Mouse (Mus musculus): ENCODE data around the gene Nrp1. TPM values are rescaled to one million over a fixed set of nuclear protein-coding genes. Genes with fewer than 3 reads are reported as not detected.
A peak's percentile ranks its signal among the peaks of the same experiment; 100 is the strongest.

Nrp1 gene
- polyA plus RNA-seq, 1 experiment = 6.0 TPM

DNA sequence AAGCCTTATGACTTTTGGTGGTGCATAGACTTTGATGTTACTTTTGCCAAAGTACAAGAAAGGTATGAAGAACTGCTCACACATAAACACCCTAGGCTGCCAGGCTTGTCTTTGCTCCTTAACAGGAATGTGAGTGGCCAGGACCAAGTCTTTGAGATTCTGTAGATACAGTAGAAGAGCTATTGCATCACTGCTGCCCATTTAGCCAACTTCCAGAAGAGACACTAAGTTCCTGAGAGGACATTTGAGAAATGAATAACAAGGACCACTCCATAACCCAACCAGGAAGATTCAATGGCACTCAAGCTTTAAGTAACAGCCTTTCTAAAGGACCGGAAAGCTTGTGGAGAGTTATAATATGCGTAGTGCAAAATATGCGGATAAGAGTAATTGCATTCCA is 88.9 kb downstream of the Nrp1 start:
- TF ChIP-seq CTCF (IDR thresholded peaks at IDR 0.05; ENCODE audit: control insufficient read depth, insufficient read depth, low read length) (no peak), POLR2A (IDR thresholded peaks at IDR 0.05; ENCODE audit: borderline replicate concordance, control insufficient read depth, low read depth, low read length) (no peak)
- Histone ChIP-seq H3K27ac (ENCODE audit: control insufficient read depth, insufficient read depth, low read depth, low read length, poor library complexity) (no peak overlapping the region), H3K4me3 (replicated peaks; ENCODE audit: control insufficient read depth, low read depth, low read length) (no peak overlapping the region), H3K4me1 (ENCODE audit: control insufficient read depth, insufficient read depth, low read length) (peaks cover 3% of the 10 kb centered on the region; the same call in 1 of the 2 replicates)
- 96% methylated on average over 3 of the region's 3 CpGs for WGBS

GRCm38 (mm10) chr8:128450390-128451032 is 92.1 kb downstream of the Nrp1 start:
- Histone ChIP-seq H3K4me1 (ENCODE audit: control insufficient read depth, insufficient read depth, low read length) (peaks cover 3% of the 10 kb centered on the region; the same call in 1 of the 2 replicates), H3K4me3 (replicated peaks; ENCODE audit: control insufficient read depth, low read depth, low read length) (no peak overlapping the region), H3K27ac (ENCODE audit: control insufficient read depth, insufficient read depth, low read depth, low read length, poor library complexity) (no peak overlapping the region)
- TF ChIP-seq POLR2A (IDR thresholded peaks at IDR 0.05; ENCODE audit: borderline replicate concordance, control insufficient read depth, low read depth, low read length) (no peak), CTCF (IDR thresholded peaks at IDR 0.05; ENCODE audit: control insufficient read depth, insufficient read depth, low read length) (no peak)
- 82% methylated on average over 9 of the region's 9 CpGs for WGBS

GRCm38 (mm10) chr8:128451121-128451520 is 92.7 kb downstream of the Nrp1 start:
- no peak overlapping the region for H3K4me3 ChIP-seq (replicated peaks; ENCODE audit: control insufficient read depth, low read depth, low read length)
- WGBS = 44% methylated on average over 1 of the region's 1 CpGs
- no peak for TF ChIP-seq CTCF (IDR thresholded peaks at IDR 0.05; ENCODE audit: control insufficient read depth, insufficient read depth, low read length)
- TF ChIP-seq POLR2A (IDR thresholded peaks at IDR 0.05; ENCODE audit: borderline replicate concordance, control insufficient read depth, low read depth, low read length) = no peak
- H3K27ac ChIP-seq (ENCODE audit: control insufficient read depth, insufficient read depth, low read depth, low read length, poor library complexity) = no peak overlapping the region
- H3K4me1 ChIP-seq (ENCODE audit: control insufficient read depth, insufficient read depth, low read length) = peaks cover 3% of the 10 kb centered on the region; the same call in 1 of the 2 replicates

DNA sequence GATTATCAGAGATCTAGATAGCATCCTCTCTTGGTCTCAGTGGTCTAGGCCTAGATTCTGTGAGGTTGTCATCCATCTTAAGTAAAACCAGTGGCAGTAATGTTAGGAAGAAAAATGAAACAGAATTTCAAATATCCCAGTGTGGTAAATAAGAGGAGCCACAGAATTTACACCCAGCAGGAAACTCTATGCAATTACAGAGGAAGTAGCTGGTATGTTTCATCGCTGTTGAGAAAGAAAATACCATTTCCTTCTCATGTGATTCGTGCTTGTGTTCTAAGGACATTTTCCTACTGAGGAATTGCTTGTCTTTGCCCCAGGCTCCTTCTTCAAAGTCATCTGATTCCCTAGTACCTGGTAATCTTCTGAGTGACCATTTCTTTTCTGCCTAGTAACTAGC is 95.1 kb downstream of the Nrp1 start:
- Histone ChIP-seq H3K27ac (ENCODE audit: control insufficient read depth, insufficient read depth, low read depth, low read length, poor library complexity) (peak overlapping the region; percentile 21; the same call in 1 of the 2 replicates), H3K4me1 (ENCODE audit: control insufficient read depth, insufficient read depth, low read length) (peaks cover 3% of the 10 kb centered on the region; the same call in 1 of the 2 replicates), H3K4me3 (replicated peaks; ENCODE audit: control insufficient read depth, low read depth, low read length) (no peak overlapping the region)
- TF ChIP-seq CTCF (IDR thresholded peaks at IDR 0.05; ENCODE audit: control insufficient read depth, insufficient read depth, low read length) = no peak
- TF ChIP-seq POLR2A (IDR thresholded peaks at IDR 0.05; ENCODE audit: borderline replicate concordance, control insufficient read depth, low read depth, low read length) = no peak
- WGBS = 1% methylated on average over 2 of the region's 2 CpGs

DNA sequence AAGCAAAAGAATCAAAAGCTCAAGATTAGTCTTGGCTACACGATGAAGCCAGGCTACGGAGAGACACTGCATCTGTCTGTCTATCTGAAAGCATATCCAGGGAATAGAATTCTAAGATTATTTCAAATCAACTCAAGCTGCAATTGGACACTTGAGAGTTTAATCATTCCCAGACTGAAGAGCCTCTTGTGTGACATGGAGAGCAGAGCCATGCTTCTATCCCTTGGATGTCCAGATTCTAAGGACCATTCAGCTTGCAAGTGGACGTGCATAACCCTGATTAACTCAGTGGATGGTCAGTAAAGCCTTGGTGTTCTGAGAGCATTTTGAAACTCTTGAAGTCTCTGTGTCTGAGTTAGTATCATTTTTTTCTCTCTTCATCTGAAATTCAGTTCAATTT is 95.6 kb downstream of the Nrp1 start:
- WGBS = 84% methylated on average over 3 of the region's 3 CpGs
- Histone ChIP-seq H3K4me3 (replicated peaks; ENCODE audit: control insufficient read depth, low read depth, low read length) (no peak overlapping the region), H3K27ac (ENCODE audit: control insufficient read depth, insufficient read depth, low read depth, low read length, poor library complexity) (peak overlapping the region; percentile 21; the same call in 1 of the 2 replicates), H3K4me1 (ENCODE audit: control insufficient read depth, insufficient read depth, low read length) (peaks cover 3% of the 10 kb centered on the region; the same call in 1 of the 2 replicates)
- TF ChIP-seq POLR2A (IDR thresholded peaks at IDR 0.05; ENCODE audit: borderline replicate concordance, control insufficient read depth, low read depth, low read length) (no peak), CTCF (IDR thresholded peaks at IDR 0.05; ENCODE audit: control insufficient read depth, insufficient read depth, low read length) (no peak)

- no peak for TF ChIP-seq POLR2A (IDR thresholded peaks at IDR 0.05; ENCODE audit: borderline replicate concordance, control insufficient read depth, low read depth, low read length)
- no peak for TF ChIP-seq CTCF (IDR thresholded peaks at IDR 0.05; ENCODE audit: control insufficient read depth, insufficient read depth, low read length)
- 37% methylated on average over 2 of the region's 2 CpGs for WGBS
- no peaks in the 10 kb centered on the region; the same call in 1 of the 2 replicates for H3K4me1 ChIP-seq (ENCODE audit: control insufficient read depth, insufficient read depth, low read length)
- no peak overlapping the region for H3K4me3 ChIP-seq (replicated peaks; ENCODE audit: control insufficient read depth, low read depth, low read length)
- H3K27ac ChIP-seq (ENCODE audit: control insufficient read depth, insufficient read depth, low read depth, low read length, poor library complexity) = no peak overlapping the region
Observed at GRCm38 (mm10) chr8:128457277-128457676, 98.9 kb downstream of the Nrp1 start.

DNA sequence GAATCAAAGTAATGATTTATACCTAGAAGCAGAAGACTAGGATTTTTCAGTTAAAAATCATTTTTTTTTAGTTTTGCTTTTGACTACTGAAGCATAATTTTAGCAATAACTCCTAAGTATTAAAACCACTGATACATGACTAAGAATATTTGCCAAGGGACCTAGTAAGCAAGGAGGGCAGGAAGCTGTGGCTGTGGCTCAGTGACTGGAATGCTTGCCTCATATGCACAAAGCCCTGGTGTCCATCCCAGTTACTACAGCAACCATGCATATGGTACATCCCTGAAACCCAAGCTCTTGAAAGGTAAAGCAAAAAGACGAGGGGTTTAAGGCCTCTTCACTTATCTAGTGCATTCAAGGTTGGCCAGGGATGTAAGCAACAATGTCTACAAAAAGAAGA is 101.3 kb downstream of the Nrp1 start:
- no peak for TF ChIP-seq CTCF (IDR thresholded peaks at IDR 0.05; ENCODE audit: control insufficient read depth, insufficient read depth, low read length)
- TF ChIP-seq POLR2A (IDR thresholded peaks at IDR 0.05; ENCODE audit: borderline replicate concordance, control insufficient read depth, low read depth, low read length) = no peak
- H3K27ac ChIP-seq (ENCODE audit: control insufficient read depth, insufficient read depth, low read depth, low read length, poor library complexity) = no peak overlapping the region
- 47% methylated on average over 1 of the region's 1 CpGs for WGBS
- H3K4me1 ChIP-seq (ENCODE audit: control insufficient read depth, insufficient read depth, low read length) = no peaks in the 10 kb centered on the region; the same call in 1 of the 2 replicates
- no peak overlapping the region for H3K4me3 ChIP-seq (replicated peaks; ENCODE audit: control insufficient read depth, low read depth, low read length)

- no peaks in the 10 kb centered on the region; the same call in 1 of the 2 replicates for H3K4me1 ChIP-seq (ENCODE audit: control insufficient read depth, insufficient read depth, low read length)
- H3K4me3 ChIP-seq (replicated peaks; ENCODE audit: control insufficient read depth, low read depth, low read length) = no peak overlapping the region
- TF ChIP-seq CTCF (IDR thresholded peaks at IDR 0.05; ENCODE audit: control insufficient read depth, insufficient read depth, low read length) (no peak), POLR2A (IDR thresholded peaks at IDR 0.05; ENCODE audit: borderline replicate concordance, control insufficient read depth, low read depth, low read length) (no peak)
- H3K27ac ChIP-seq (ENCODE audit: control insufficient read depth, insufficient read depth, low read depth, low read length, poor library complexity) = no peak overlapping the region
Observed at GRCm38 (mm10) chr8:128461716-128462115, 103.3 kb downstream of the Nrp1 start.
